Mouse (Mus musculus) brain, embryonic 14.5 days (tissue): Measurements from ENCODE around the gene Cdk8. TPM values are rescaled to one million over a fixed set of nuclear protein-coding genes. Genes with fewer than 3 reads are reported as not detected.

Source experiments
- DNase-seq: peaks from one replicate; pipeline ENCODE4 v3.0.0-alpha.2; 2011; ENCODE audit warnings: low read depth
- CTCF ChIP-seq: fragments of 200-500 bp; IDR thresholded peaks from 2 replicates; pipeline ENCODE4 v1.5.1; 2012; ENCODE audit warnings: inconsistent platforms, mild to moderate bottlenecking, moderate library complexity, borderline replicate concordance; ENCODE audit not compliant: insufficient read depth, insufficient read length; ENCODE audit errors: extremely low read depth
- POLR2A ChIP-seq: fragments of 200-500 bp; IDR thresholded peaks from 2 replicates; pipeline ENCODE4 v1.6.1; 2012; ENCODE audit warnings: mild to moderate bottlenecking, inconsistent platforms, borderline replicate concordance; ENCODE audit not compliant: poor library complexity, insufficient read depth, insufficient read length, severe bottlenecking; ENCODE audit errors: extremely low read depth
- polyA plus RNA-seq: library from polyadenylated mRNA; depleted of rRNA; stranded (reverse); fragments of >200 nt; gene quantifications from 2 replicates; pipeline ENCODE4 v1.2.3, GENCODE M21; 2012

The Cdk8 gene
- polyA plus RNA-seq, 1 experiment: 69.9 TPM

DNA sequence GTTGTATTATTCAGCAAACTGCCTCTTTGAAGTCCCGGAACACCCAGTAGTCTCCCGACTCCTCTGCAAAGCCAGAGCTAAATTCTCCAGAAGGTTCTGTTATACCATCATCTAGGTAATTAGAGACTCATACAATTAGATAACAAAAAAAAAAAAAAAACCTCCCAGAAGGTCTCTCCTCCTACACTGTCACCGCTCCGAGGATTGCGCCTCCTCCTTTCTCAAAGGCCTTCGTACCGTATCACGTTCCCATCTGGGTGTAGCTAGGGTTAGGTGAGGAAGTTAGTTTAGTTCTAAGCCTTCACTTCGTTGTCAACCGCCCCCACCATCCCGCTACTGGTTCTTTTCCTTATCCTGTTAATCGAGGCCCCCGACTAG, 10.5 kb upstream of the Cdk8 start:
- DNase-seq: no peak
- TF ChIP-seq POLR2A: no peak
- no peak for TF ChIP-seq CTCF

DNA sequence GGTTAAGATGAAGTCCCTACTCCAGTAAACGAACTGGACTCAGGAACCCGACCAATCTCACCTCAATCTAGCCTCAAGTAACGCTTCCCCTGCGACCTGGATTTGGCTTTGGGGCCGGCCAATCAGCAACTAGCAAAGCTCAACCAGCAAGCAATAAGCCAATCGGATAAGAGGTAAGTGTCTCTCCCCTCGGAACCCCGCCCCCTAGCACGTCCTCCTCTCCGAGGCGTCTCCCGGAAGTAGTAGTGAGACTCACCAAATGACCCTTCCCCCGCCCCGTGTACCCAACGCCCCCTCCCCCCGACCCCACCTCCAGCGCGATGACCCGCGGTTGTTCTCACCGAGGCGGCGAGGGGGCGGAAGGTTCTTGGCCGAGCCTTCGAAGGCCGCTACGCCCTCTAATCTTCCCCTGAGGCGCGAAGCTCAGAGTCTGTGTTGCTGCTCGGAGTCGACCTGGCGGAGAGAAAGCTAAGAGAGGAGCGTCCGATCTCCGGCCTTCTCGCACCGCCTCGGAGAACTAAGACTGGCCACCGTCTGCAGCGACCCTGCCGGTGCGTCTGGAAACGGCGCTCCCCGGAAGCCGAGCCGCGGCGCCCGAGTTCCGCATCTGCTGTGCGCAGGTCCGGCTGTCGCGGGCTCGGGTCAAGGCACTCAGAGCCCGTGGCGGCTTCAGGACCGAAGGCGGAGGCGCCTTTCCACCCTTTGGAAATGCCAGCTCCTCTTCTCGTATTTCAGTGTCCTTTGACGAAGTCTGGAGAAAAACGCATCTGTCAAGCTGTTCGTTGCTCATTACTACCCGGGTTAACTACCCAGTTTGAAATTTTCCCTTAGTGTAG, 9.9 kb upstream of the Cdk8 start, which contains the start of gene Rnf6:
Rnf6 (minus strand) TSS at position 677 of the 836 bp plus-strand sequence.
- DNase-seq: peak; percentile 98
- peak; percentile 56; the same call in 1 of the 2 replicates for TF ChIP-seq POLR2A
- no peak for TF ChIP-seq CTCF

DNA sequence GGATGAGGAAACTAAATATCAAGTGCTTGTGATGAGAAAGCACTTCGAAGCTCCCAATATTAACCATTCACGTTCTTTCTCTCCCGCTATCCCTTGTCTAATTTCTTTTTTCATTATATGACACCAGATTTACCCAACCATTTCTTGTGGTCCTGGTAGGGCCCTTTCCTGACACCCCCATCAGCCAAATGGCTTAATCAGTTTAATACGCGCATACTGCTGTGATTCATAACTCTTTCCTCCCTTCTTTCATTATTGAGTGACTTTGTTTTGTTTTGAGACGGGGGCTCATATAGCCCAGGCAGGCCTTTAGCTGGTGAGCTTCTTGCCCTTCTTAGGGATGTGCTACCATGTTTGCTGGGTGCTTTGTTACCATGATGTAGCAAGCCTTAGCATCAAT, 9.3 kb upstream of the Cdk8 start:
- no peak for TF ChIP-seq POLR2A
- DNase-seq: no peak

DNA sequence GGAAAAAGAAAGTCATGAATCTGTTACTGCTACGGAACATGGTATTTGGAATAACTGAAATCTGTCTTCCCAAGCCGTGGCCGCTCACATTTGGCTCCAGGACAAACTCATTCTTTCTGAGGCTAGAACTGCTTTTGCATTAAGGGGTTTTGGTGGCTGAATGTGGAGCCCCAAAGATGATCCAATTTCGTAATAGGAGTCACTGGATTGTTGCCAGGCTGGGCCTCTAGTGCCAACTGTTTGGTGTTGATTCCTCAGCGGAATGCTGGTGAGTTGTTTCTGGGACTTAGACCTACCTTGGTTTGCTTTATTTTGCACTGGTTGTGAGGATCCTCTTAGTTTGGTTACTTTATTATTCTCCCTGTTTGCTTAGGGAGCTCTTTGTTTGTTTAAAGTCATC, 7.2 kb upstream of the Cdk8 start:
- no peak for TF ChIP-seq POLR2A
- TF ChIP-seq CTCF: no peak

DNA sequence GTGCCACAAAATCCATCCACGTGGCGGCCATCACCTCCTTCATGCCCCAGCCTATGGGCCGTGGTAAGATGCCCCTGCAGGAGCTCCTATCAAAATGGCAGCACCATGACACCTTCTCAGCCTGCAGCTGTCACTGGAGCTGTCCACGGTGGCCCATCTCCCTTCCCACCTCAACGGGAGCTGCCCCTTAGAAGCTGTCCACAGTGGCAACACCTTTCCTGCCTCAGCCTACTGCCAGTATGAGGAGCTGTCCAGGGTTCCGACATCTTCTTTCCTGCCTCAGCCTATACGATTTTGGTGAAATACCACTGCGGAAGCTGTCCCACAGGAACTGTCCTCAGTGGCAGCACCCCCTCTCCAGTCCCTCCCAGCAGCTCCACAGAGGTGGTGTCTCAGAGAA, 3.5 kb upstream of the Cdk8 start:
- DNase-seq: no peak
- TF ChIP-seq CTCF (no peak), POLR2A (no peak)

More for the DNA sequence above, 7.2 kb upstream of the Cdk8 start:
- peak; percentile 1 for DNase-seq

DNA sequence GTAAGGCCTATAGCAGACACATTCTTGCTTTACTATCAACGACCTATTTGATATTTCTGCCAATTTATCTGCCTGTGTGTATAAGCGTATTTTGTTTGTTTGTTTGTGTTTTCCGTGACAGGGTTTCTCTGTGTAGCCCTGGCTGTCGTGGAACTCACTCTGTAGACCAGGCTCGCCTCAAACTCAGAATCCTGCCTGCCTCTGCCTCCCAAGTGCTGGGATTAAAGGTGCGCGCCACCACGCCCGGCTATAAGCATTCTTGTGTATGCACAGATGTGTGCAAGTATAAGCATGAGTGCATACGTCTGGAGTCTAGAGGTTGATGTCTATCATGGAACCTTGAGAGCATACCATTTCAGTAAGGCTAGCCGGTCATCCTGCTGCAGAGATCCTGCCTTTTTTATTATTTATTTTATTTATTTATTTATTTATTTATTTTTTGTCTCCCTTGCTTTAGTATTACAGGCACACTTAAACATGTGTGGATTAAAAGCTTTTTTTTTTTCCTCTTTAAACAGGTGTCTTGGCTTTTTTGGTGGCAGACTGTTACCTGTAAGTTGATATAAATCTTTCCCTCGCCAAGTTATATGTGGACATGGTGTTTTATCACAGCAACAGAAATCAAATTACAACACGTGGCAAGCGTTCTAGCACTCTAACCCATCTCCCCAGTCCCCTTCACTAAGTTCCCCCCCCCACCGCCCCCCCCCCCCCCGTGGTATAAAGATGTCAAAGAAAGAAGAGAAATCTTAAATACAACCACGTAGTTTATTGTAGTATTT, 970 bp upstream of the Cdk8 start:
- no peak for DNase-seq
- TF ChIP-seq CTCF: no peak
- no peak for TF ChIP-seq POLR2A

DNA sequence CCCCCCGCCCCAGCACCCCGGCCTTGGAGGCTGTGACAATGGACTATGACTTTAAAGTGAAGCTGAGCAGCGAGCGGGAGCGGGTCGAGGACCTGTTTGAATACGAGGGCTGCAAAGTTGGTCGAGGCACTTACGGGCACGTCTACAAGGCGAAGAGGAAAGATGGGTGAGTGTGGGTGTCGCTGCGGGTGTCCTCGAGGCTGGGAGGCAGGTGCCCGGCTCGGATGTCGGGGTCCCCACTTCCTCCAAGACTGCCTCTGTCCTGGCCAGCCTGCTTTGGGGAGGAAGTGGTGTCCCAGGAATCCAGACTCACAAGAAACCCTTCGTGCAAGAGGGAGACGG, 596 bp downstream of the Cdk8 start:
- DNase-seq: peak; percentile 51
- TF ChIP-seq CTCF (no peak), POLR2A (no peak)

DNA sequence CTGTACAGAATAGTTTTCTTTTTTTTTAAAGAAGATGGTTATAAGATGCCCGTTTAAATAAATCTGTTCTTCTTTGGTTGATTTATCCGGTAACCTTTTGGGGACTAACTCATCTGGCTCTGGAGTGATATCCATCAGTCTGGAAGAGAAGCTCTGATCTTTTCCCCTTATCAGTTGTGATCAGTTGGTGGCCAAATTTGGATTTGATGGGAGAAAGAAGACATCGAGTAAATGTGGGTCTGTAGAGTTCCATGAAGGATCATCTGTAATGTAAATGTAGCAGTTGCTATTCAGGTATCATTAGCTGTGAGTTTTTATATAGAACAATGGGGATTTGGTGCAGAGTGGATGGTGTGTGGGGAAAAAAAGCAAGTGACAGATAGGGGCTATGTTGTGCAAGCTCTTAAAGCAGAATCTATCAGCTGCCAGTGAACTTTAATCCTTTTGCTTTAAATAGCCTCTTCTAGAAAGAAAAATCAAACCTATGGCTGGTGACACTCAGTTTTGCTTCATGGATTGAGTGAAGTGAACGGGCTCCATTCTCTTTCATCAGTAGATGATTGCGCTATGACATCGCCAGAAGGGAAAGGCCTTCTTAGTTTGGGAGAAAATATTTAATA, 1.1 kb downstream of the Cdk8 start:
- no peak for TF ChIP-seq POLR2A
- TF ChIP-seq CTCF: no peak
- peak; percentile 12 for DNase-seq

DNA sequence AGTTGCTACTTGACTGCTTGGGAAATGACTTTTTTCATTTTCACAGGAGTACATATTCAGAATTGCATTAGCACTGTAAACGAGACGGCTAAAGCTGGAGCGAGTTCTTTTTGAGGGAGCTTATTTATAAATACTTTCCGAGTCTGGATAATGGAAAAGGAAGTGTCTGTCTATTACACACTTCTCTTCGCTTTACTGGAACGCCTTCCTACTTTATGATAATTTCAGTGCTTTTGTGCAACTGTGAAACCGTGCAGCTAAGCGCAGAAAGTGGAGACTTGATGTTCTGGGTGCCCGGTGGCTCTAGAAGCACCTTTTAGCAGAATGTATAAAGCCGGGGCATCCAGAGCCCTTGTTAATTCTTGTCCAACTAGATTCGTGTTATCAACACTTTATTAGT, 1.8 kb downstream of the Cdk8 start:
- no peak for DNase-seq
- no peak for TF ChIP-seq CTCF
- no peak for TF ChIP-seq POLR2A

DNA sequence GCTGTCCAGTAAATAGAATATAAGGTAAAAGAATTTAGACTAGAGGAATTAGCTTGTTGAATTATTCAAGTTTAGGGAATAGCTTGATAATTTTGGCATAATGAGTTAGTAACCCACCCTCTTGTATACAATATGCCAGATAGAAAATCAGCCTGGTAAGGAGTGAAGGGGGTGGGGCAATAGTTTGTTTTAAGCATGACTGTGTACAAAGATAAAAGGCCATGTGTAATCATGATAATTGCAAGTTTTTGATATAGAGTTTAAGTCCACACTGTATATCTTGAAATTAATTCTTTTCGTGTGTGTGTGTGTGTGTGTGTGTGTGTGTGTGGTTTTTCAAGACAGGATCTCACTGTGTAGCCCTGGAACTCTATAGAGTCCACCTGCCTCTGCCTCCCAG, 3.3 kb downstream of the Cdk8 start:
- TF ChIP-seq CTCF: no peak
- TF ChIP-seq POLR2A: no peak
- no peak for DNase-seq

DNA sequence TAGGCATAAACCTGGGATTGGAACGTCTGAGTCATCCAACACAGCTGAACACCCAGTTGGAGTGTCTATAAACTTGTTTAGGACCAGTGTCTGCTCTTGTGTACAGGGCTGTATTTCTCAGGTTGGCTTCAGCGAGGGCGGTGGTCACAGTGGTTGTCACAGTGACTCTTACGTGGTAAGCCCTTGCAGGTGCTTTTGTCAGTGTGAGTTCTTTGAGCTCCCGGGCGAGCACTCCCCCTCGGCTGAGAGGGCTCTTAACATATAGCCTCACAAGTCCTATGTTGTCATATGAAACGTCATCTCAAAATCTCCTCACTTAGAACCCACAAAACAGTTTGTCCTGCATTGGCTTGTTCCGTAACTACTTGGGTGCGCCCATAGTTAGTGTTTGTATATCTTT, 7.2 kb downstream of the Cdk8 start:
- no peak for DNase-seq
- TF ChIP-seq POLR2A (no peak), CTCF (no peak)
